Mouse (Mus musculus): ENCODE data around the gene Qrfp. TPM values are rescaled to one million over a fixed set of nuclear protein-coding genes. Genes with fewer than 3 reads are reported as not detected.

The Qrfp gene
- polyA plus RNA-seq, 1 experiment, result 0.17 TPM

- TF ChIP-seq FLI1 (IDR thresholded peaks at IDR 0.05; ENCODE audit: low read length) (no peak), GATA1 (IDR thresholded peaks at IDR 0.05; ENCODE audit: borderline replicate concordance, low read length) (no peak)
- Histone ChIP-seq H3K4me3 (replicated peaks) (no peak overlapping the region), H3K4me1 (peaks cover 93% of the 10 kb centered on the region), H3K9me3 (no peaks in the 10 kb centered on the region), H3K27me3 (replicated peaks) (no peaks in the 10 kb centered on the region), H3K36me3 (replicated peaks; ENCODE audit: low read length) (peaks cover 2% of the 10 kb centered on the region)
Observed at GRCm38 (mm10) chr2:31762853-31763252, 47.5 kb downstream of the Qrfp start.

- Histone ChIP-seq H3K36me3 (replicated peaks; ENCODE audit: low read length) (peaks cover 2% of the 10 kb centered on the region), H3K9me3 (no peaks in the 10 kb centered on the region), H3K27me3 (replicated peaks) (no peaks in the 10 kb centered on the region), H3K4me3 (replicated peaks) (peak overlapping the region; percentile 28), H3K4me1 (peaks cover 89% of the 10 kb centered on the region)
- no peak for TF ChIP-seq GATA1 (IDR thresholded peaks at IDR 0.05; ENCODE audit: borderline replicate concordance, low read length)
- no peak for TF ChIP-seq FLI1 (IDR thresholded peaks at IDR 0.05; ENCODE audit: low read length)
Observed at GRCm38 (mm10) chr2:31762155-31762554, 48.2 kb downstream of the Qrfp start.

- H3K4me3 ChIP-seq (replicated peaks), result peak overlapping the region; percentile 94
- H3K9me3 ChIP-seq, result no peaks in the 10 kb centered on the region
Observed at GRCm38 (mm10) chr2:31761585-31761984, 48.8 kb downstream of the Qrfp start.

GRCm38 (mm10) chr2:31761115-31761531 lies 49.3 kb downstream of the Qrfp start:
- Histone ChIP-seq H3K4me1 (peaks cover 85% of the 10 kb centered on the region), H3K9me3 (no peaks in the 10 kb centered on the region), H3K4me3 (replicated peaks) (peak overlapping the region; percentile 94), H3K36me3 (replicated peaks; ENCODE audit: low read length) (peaks cover 2% of the 10 kb centered on the region), H3K27me3 (replicated peaks) (no peaks in the 10 kb centered on the region)
- TF ChIP-seq FLI1 (IDR thresholded peaks at IDR 0.05; ENCODE audit: low read length), result no peak
- TF ChIP-seq GATA1 (IDR thresholded peaks at IDR 0.05; ENCODE audit: borderline replicate concordance, low read length), result no peak

More at GRCm38 (mm10) chr2:31761585-31761984, 48.8 kb downstream of the Qrfp start:
- TF ChIP-seq GATA1 (IDR thresholded peaks at IDR 0.05; ENCODE audit: borderline replicate concordance, low read length), result no peak
- no peak for TF ChIP-seq FLI1 (IDR thresholded peaks at IDR 0.05; ENCODE audit: low read length)
- H3K4me1 ChIP-seq, result peaks cover 85% of the 10 kb centered on the region
- no peaks in the 10 kb centered on the region for H3K27me3 ChIP-seq (replicated peaks)
- peaks cover 2% of the 10 kb centered on the region for H3K36me3 ChIP-seq (replicated peaks; ENCODE audit: low read length)

- Histone ChIP-seq H3K36me3 (replicated peaks; ENCODE audit: low read length) (peaks cover 5% of the 10 kb centered on the region), H3K4me1 (peaks cover 84% of the 10 kb centered on the region), H3K9me3 (no peaks in the 10 kb centered on the region), H3K4me3 (replicated peaks) (peak overlapping the region; percentile 94), H3K27me3 (replicated peaks) (no peaks in the 10 kb centered on the region)
- TF ChIP-seq FLI1 (IDR thresholded peaks at IDR 0.05; ENCODE audit: low read length) (no peak), GATA1 (IDR thresholded peaks at IDR 0.05; ENCODE audit: borderline replicate concordance, low read length) (no peak)
Observed at GRCm38 (mm10) chr2:31760486-31760885, 49.9 kb downstream of the Qrfp start.

GRCm38 (mm10) chr2:31759751-31760460 lies 50.5 kb downstream of the Qrfp start:
- H3K27me3 ChIP-seq (replicated peaks), result no peaks in the 10 kb centered on the region
- H3K4me1 ChIP-seq, result peaks cover 78% of the 10 kb centered on the region
- peaks cover 6% of the 10 kb centered on the region for H3K36me3 ChIP-seq (replicated peaks; ENCODE audit: low read length)
- peak overlapping the region; percentile 94 for H3K4me3 ChIP-seq (replicated peaks)
- H3K9me3 ChIP-seq, result no peaks in the 10 kb centered on the region
- TF ChIP-seq FLI1 (IDR thresholded peaks at IDR 0.05; ENCODE audit: low read length) (no peak), GATA1 (IDR thresholded peaks at IDR 0.05; ENCODE audit: borderline replicate concordance, low read length) (no peak)

GRCm38 (mm10) chr2:31758966-31759365 lies 51.4 kb downstream of the Qrfp start:
- peaks cover 72% of the 10 kb centered on the region for H3K4me1 ChIP-seq
- H3K4me3 ChIP-seq (replicated peaks), result no peak overlapping the region
- TF ChIP-seq GATA1 (IDR thresholded peaks at IDR 0.05; ENCODE audit: borderline replicate concordance, low read length) (no peak), FLI1 (IDR thresholded peaks at IDR 0.05; ENCODE audit: low read length) (no peak)
- H3K27me3 ChIP-seq (replicated peaks), result no peaks in the 10 kb centered on the region
- H3K9me3 ChIP-seq, result no peaks in the 10 kb centered on the region
- peaks cover 6% of the 10 kb centered on the region for H3K36me3 ChIP-seq (replicated peaks; ENCODE audit: low read length)

GRCm38 (mm10) chr2:31757472-31757871 lies 52.9 kb downstream of the Qrfp start:
- no peak overlapping the region for H3K4me3 ChIP-seq (replicated peaks)
- no peaks in the 10 kb centered on the region for H3K9me3 ChIP-seq
- H3K27me3 ChIP-seq (replicated peaks), result no peaks in the 10 kb centered on the region
- peaks cover 58% of the 10 kb centered on the region for H3K4me1 ChIP-seq
- peaks cover 6% of the 10 kb centered on the region for H3K36me3 ChIP-seq (replicated peaks; ENCODE audit: low read length)
- TF ChIP-seq FLI1 (IDR thresholded peaks at IDR 0.05; ENCODE audit: low read length) (no peak), GATA1 (IDR thresholded peaks at IDR 0.05; ENCODE audit: borderline replicate concordance, low read length) (no peak)

Other genes with a start within 250 kb of the Qrfp start
- 45.5 and 72.5 TPM in 2 replicates for gene Fubp3, start 237.9 kb downstream of the Qrfp start, polyA plus RNA-seq (2012; ENCODE audit: insufficient read depth, low replicate concordance)
- gene Prdm12, start 170.5 kb downstream of the Qrfp start, polyA plus RNA-seq (2012; ENCODE audit: insufficient read depth, low replicate concordance), result not detected in 2 replicates
- gene Exosc2, start 139.9 kb downstream of the Qrfp start, polyA plus RNA-seq (2012; ENCODE audit: insufficient read depth, low replicate concordance), result 11.9 TPM in 1 of 2 replicates, not detected in the other
- 29.4 and 48.1 TPM in 2 replicates for gene Abl1, start 122.2 kb downstream of the Qrfp start, polyA plus RNA-seq (2012; ENCODE audit: insufficient read depth, low replicate concordance)
- 0.02 TPM in 1 of 2 replicates, not detected in the other for gene Fibcd1, start 35.4 kb upstream of the Qrfp start, polyA plus RNA-seq (2012; ENCODE audit: insufficient read depth, low replicate concordance)
- gene Lamc3, start 76.7 kb upstream of the Qrfp start, polyA plus RNA-seq (2012; ENCODE audit: insufficient read depth, low replicate concordance), result not detected in 2 replicates
- not detected in 2 replicates for gene Aif1l, start 139.6 kb upstream of the Qrfp start, polyA plus RNA-seq (2012; ENCODE audit: insufficient read depth, low replicate concordance)
- 10.0 and 14.4 TPM in 2 replicates for gene Nup214, start 163.9 kb upstream of the Qrfp start, polyA plus RNA-seq (2012; ENCODE audit: insufficient read depth, low replicate concordance)